Mouse (Mus musculus): Measurements from ENCODE around the gene Cnpy1.

The Cnpy1 gene

GRCm38 (mm10) chr5:28191201-28192098 is 54.2 kb downstream of the Cnpy1 start:
- DNase-seq (ENCODE audit: low read depth, low spot score) = no peak

- no peak for DNase-seq (ENCODE audit: low read depth, low spot score)
These were observed 66.3 kb downstream of the Cnpy1 start for GRCm38 (mm10) chr5:28179237-28179790.

- DNase-seq (ENCODE audit: low read depth, low spot score) = no peak
These were observed 67.3 kb downstream of the Cnpy1 start for GRCm38 (mm10) chr5:28178322-28178721.

- no peak for DNase-seq (ENCODE audit: low read depth, low spot score)
These were observed 69.0 kb downstream of the Cnpy1 start for GRCm38 (mm10) chr5:28176585-28176984.

GRCm38 (mm10) chr5:28176023-28176422 is 69.6 kb downstream of the Cnpy1 start:
- DNase-seq (ENCODE audit: low read depth, low spot score) = no peak

- no peak for DNase-seq (ENCODE audit: low read depth, low spot score)
These were observed 70.1 kb downstream of the Cnpy1 start for GRCm38 (mm10) chr5:28175570-28175919.

- no peak for DNase-seq (ENCODE audit: low read depth, low spot score)
These were observed 70.6 kb downstream of the Cnpy1 start for GRCm38 (mm10) chr5:28174876-28175569.

GRCm38 (mm10) chr5:28174086-28174485 is 71.5 kb downstream of the Cnpy1 start:
- no peak for DNase-seq (ENCODE audit: low read depth, low spot score)

GRCm38 (mm10) chr5:28173674-28174073 is 71.9 kb downstream of the Cnpy1 start:
- DNase-seq (ENCODE audit: low read depth, low spot score) = no peak

GRCm38 (mm10) chr5:28172921-28173670 is 72.5 kb downstream of the Cnpy1 start:
- DNase-seq (ENCODE audit: low read depth, low spot score) = no peak

- DNase-seq (ENCODE audit: low read depth, low spot score) = no peak
These were observed 73.2 kb downstream of the Cnpy1 start for GRCm38 (mm10) chr5:28172261-28172920.

- DNase-seq (ENCODE audit: low read depth, low spot score) = no peak
These were observed 73.9 kb downstream of the Cnpy1 start for GRCm38 (mm10) chr5:28171667-28172066.

- no peak for DNase-seq (ENCODE audit: low read depth, low spot score)
These were observed 74.7 kb downstream of the Cnpy1 start for GRCm38 (mm10) chr5:28170892-28171291.

GRCm38 (mm10) chr5:28170081-28170480 is 75.5 kb downstream of the Cnpy1 start:
- no peak for DNase-seq (ENCODE audit: low read depth, low spot score)

GRCm38 (mm10) chr5:28169166-28169801 is 76.3 kb downstream of the Cnpy1 start:
- DNase-seq (ENCODE audit: low read depth, low spot score) = no peak

GRCm38 (mm10) chr5:28168253-28169165 is 77.1 kb downstream of the Cnpy1 start:
- no peak for DNase-seq (ENCODE audit: low read depth, low spot score)

- no peak for DNase-seq (ENCODE audit: low read depth, low spot score)
These were observed 77.9 kb downstream of the Cnpy1 start for GRCm38 (mm10) chr5:28167611-28168252.

GRCm38 (mm10) chr5:28166256-28167231 is 79.1 kb downstream of the Cnpy1 start:
- DNase-seq (ENCODE audit: low read depth, low spot score) = no peak

Measured in retina, postnatal 7 days (tissue).